Mouse (Mus musculus): ENCODE data around the gene Cpeb3.

Cpeb3 gene

DNA sequence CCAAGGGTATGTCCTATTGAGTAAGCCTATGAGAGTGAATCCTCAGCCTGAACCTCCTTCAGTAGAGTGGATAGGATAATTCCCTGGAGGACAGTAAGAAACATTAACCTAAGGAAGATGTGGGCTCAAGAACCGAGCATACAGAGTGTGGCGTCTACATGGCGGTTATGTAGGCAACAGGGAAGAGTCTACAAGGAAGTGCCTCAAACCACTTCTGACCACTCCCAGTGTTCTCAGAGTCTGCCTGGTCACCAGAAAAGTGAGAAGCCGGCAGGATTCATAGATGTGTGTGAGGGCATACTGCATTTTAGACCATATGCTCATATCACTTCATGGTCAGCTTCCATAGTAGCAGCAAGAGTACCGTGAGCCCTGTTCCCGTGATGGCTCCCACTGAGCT lies 159.9 kb downstream of the Cpeb3 start:
- intact Hi-C loops (cut with DNase I): no loop called here

DNA sequence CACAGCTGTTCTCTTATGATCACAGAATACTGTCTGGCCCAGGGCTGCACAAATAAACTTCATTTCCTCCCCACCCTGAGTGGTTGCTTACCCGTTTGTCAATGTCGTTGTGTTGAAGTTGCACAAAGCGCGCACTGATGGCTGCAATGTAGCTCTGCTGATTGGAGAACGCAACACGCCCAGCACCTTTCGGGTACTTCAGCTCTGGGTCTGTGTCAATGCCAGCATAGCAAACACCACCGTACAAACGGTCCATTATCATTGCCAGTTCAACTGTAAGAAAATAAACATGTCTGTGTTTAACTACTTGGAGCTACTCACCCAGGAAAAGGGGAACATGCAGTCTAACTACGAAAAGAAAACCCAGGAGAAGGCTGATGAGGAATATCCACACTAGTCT lies 164.0 kb downstream of the Cpeb3 start:
- intact Hi-C loops (cut with DNase I): no loop called here

DNA sequence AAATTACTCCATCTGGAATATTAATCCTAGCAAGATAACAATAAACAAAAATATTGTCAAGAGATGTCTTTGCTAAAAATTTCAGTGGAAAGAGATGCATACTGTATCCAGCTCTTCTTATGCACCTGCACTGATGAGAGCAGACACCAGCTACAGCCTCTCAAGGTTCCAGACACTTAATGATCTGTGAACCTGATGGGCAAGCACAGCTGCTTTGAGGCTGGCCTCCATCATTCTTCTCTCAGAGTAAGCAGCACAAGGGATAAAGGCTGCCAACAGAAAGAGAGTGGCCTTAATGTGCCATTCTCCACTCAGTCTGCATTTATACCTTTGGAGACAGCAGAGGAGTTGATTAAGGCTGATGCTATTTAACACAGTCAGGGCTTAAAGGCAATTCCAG lies 167.5 kb downstream of the Cpeb3 start:
- intact Hi-C loops (cut with DNase I): no loop called here

DNA sequence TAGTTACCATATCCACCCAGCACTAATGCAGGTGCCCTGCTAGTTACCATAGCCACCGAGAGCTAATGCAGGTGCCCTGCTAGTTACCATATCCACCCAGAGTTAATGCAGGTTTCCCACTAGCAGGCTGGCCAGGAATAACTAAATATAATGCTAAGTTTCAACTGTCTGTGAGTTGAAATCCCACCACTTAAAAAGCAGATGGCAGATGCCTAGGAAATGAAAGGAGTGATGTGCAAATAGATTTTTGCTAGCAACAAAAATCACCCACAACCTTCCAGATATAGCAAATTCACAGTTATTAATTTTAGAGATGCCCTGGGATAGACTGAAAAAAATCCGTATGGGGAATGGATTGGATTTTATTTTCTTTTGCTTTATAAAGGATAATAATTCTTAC lies 176.0 kb downstream of the Cpeb3 start:
- intact Hi-C loops (cut with DNase I): no loop called here

DNA sequence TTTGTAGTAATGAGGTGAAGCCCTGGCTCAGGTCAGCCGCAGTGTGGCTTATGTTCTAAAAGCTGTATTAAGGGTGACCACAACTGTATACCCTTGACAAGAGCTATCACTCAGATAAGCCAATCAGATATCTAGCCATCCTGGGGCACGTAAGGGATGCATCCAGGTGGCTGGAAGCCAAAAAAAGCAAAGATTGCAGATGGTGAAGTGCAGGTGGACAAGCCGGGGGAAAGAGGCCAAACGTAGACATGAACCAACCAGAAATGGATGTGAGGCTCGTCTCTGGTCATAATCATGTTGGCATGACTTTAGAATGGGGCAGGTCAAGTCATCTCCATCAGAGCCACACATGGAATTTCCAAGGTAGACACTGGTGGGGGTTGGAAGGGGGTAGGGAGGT lies 177.0 kb downstream of the Cpeb3 start:
- intact Hi-C loops (cut with DNase I): no loop called here

DNA sequence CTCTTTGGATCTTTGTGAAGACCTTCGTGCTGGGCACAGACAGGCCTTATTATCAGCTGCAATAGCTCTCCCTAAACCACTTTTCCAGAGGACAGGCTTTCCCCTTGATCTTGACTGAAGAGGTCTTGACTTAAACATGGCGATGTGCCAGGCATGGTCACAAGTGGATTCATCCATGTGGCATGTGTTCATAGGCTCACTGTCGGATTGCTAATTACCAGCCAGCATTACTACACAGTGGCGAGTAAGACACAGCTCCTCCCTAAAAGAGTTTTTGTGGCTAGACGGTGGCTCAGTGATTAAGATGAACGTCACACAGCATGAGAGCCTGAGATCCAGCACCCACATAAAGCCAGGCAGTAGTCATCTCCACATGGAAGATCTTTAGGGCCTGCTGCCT lies 178.6 kb downstream of the Cpeb3 start:
- intact Hi-C loops (cut with DNase I): no loop called here

DNA sequence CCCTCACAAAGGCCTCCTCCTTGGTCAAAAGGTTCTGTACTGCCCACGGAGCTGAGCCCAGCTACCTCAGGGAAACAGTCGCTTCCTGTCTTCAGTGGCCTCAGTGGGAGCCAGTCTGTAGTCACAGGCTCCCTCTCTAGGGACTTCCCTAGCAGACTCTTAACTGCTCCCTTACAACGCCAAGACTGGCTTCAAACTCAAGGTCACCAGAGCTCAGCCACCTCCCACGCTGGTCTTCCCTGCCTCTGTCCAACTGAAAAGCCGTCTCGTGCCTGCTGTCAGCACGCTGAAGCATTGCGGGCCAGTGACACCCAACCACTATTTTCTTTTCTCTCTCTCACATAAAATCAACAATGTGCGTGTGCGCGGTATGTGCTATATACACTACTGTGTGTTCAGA lies 182.0 kb downstream of the Cpeb3 start:
- intact Hi-C loops (cut with DNase I): no loop called here

DNA sequence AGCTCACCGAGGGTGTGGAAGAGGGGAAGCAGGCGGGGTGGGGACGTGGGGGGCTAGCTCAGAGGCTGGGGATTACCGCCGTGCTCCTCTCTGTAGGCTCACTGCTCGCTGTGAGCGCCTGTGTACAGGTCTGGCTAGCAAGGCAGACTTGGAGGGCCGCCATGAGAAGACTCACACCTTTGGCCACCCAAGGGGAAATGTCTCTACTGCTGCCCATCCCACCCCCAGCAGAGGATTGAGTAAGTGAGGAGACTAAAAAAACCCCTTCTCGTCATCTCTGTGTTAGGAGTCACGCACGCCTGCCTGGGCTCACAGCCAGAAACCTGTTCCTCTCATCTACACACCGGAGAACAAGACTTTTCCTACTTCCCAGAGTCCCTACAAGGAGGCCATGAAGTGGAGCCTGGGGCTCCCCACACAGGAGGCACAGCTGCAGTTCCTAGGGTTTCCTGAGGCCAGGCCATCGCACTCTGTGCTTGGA lies 182.5 kb downstream of the Cpeb3 start:
- intact Hi-C loops (cut with DNase I): no loop called here

DNA sequence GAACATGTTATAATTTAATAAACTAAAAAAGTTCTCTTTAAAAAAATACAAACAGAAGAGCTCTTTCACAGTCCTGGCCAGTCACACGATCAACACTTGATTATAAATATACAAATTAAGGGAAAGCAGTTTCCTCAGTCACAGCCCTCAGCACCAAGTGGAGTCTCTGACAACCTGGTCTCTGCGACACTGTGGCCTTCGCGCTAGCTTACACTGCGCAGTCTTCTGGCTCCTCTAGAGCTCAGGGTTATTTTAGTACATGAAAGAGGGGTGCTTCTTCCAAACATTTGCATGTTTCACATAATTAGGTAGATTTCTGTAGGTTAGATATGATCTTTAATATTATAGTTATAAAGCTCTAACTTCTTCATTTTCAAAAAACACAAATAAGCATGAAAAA lies 186.3 kb downstream of the Cpeb3 start:
- intact Hi-C loops (cut with DNase I): no loop called here

DNA sequence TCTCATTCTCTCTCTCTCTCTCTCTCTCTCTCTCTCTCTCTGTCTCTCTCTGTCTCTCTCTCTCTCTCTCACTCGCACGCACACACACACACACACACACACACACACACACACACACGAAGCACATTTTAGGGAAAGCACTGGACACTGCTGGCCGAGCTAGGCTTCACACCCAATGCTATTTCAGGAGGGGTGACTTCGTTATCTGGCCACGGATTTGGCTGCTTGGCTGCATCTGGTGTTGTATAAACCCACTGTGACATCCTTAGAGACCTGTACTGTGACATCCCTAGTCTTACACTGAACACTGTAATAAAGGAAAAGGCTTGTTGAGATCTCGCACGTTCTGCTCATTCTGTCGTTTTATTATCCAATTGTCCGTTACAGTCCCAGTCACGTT lies 187.4 kb downstream of the Cpeb3 start:
- intact Hi-C loops (cut with DNase I): no loop called here

DNA sequence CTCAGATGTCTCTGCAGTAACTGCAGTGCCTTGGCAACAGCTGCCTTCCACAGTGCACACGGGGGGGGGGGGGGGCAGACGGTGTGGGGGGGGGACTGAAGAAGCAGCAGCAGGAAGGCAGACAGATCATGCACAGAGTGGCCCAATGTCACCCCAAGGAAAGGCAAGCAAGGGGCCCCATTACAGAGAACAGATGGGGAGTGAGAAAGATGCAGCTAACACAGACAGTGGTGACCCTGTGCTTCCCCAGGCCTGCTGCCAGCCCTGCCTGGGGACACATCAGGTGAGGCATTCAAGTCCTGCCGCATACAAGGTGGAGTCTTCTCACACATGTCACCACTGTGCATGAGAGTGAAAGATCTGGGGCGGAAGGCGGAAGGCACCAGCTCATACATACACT lies 187.9 kb downstream of the Cpeb3 start:
- intact Hi-C loops (cut with DNase I): no loop called here

DNA sequence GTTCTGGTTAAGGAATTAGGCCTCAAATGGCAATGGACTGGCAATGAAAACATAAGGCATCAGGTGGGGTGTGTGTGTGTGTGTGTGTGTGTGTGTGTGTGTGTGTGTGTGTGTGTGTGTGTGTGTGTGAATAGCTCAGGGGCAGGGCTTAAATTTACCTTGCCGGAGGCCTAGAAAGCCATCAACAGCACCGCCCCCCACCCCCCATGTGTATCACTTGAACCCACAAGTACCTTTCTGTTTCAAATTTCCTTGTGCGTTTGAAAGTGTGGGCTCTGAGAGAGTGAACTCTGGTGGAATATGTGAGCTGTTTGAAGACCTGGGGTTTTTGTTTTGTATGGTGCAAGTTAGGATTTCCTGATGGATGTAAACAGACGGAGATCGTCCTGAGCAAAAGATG lies 189.5 kb downstream of the Cpeb3 start:
- intact Hi-C loops (cut with DNase I): no loop called here

DNA sequence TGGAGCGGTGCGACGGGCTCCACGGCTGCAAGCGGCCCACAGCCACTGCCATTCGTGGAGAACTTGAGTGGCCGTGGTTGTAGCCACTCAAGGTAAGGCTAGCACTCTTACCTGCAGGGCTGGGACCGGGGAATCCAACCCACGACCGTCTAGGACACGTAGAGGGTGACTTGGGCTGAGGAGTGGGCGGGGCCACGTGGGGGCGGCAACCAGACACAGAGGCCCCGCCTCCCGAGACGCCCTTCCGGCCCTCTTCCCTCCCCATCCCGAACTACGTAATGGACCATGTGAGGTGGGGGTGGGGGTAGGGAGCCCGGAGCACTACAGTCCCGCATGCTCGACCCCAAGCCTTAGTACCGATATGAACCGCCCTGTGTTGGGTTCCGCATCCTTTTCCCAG lies 190.0 kb downstream of the Cpeb3 start:
- intact Hi-C loops (cut with DNase I): no loop called here

DNA sequence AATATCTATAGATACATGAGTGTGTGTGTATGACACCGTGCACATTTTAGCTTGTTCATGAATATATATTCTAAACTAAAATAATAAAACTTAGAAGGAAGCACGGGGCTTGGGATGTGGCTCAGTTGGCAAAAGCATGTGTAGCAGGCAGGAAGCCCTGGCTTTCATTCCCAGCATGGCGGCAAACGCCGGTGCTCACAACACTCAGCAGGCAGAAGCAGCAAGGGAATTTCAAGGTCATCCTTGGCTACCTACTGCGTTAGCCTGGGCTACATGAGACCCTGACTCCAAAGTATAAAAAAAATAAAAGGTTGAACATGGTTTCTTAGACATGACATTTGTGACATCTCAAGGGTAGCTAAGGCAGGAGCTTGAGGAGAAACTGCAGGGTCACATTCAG lies 191.5 kb downstream of the Cpeb3 start:
- intact Hi-C loops (cut with DNase I): no loop called here

DNA sequence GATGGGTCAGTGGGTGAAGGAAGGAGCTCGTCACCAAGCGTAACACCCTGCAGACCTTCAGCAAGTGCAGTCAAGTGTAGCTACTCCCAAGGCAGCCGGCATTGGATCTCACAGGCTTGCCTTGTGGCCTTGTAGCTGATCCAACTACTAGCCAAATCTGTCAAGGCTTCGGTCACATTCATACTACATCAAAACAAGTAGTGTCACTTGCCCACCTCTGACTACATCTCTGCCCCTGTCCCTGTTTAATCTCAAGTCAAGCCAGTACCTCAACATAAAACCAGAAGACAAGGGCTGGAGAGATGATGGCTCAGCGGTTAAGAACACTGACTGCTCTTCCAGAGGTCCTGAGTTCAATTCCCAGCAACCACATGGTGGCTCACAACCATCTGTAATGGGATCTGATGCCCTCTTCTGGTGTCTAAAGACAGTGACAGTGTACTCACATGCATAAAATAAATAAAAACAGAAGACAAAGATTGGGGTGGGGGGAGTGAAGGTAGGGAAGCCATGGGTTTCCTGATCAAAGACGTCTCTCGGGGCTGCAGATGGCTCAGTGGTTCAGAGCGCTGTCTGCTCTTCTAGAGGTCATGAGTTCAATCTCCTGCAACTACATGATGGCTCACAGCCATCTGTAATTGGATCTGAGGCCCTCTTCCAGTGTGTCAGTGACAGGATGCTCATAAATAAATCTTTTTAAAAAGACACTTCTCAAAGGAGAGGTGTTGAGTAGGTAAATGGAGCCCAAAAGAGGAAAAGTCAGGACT lies 194.0 kb downstream of the Cpeb3 start:
- intact Hi-C loops (cut with DNase I): no loop called here

DNA sequence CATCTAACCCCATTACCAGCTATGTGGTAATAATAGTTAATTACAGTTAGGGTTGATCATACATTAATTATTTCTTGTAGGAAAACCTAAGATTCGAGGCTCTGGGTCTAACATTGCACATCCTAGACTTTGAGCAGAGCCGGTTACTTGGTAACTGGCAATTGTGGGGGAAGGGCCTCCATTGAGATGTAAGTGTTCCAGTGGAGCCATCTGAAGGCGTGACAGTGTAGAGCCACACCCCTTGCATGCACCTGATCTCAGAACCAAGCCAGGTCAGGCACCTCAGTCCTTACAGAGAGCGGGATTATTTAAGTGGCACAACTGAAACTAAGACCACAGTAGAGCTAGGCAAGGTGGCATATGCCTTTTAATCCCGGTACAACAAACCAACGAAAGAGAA lies 194.9 kb downstream of the Cpeb3 start:
- intact Hi-C loops (cut with DNase I): no loop called here

DNA sequence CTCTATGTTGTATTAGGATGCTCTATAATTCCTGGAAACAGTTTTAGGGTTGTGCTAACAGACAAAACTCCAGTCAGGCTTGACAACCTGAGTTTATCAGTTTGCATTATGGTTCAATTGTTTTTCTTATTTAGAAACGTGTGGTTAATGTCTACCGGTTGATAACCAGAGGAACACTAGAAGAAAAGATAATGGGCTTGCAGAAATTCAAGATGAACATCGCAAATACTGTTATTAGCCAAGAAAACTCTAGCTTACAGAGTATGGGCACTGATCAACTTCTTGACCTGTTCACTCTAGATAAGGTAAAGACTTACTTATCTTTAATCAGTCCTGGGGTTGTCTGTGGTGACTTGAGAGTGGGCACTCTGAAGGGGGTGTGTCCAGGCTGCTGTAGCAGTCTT lies 198.5 kb downstream of the Cpeb3 start:
- intact Hi-C loops (cut with DNase I): no loop called here

DNA sequence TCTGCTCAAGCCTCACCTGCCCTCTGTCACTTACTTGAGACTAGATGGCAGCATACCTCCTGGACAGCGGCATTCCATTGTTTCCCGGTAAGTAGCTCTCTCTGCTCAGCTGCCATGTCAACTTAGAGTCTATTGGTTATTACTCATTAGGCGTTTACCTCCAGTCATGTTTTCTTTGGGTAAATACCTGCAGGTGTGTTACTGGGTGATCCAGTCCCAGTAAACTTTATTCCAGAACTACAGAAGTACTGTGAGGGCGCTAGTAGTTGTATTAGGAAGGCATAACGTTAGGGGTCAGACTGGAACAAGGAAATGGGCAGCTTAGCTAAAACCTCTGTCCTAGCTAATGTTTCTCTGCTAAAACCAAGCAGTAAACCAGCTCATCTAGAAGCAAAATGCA lies 203.8 kb downstream of the Cpeb3 start:
- intact Hi-C loops (cut with DNase I): no loop called here

Data from adrenal gland (tissue).